Comparison of ENCODE assay signal across 8 mouse cellular contexts in the genomic region with DNA sequence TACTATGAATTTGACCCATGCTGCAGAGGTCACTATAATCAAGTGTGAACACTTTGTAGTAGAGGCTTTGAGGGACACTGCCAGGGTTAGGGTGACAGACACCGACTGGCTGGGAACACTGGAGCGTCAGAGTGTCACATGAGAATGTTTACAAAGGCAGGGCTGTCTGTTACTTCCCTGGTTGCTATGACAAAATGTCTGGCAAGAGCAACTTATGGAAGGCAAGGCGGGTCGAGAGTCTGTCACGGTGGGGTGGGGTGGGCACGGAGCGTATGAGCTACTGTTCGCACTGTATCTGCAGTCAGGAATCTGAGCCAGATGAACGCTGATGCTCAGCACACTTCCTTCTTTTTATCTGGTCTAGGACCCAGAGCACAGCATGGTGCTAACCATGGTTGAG. TPM values are rescaled to one million over a fixed set of nuclear protein-coding genes. Genes with fewer than 3 reads are reported as not detected.
A peak's percentile ranks its signal among the peaks of the same experiment; 100 is the strongest.
DNase-seq lines count a peak whose midpoint lies in the region; ATAC-seq and TF ChIP-seq lines count a peak whose summit lies in the region.

No protein-coding gene starts in this region.

- H3K4me3 ChIP-seq in heart, embryonic 11.5 days (ENCODE audit: low read depth, low read length), result no peak overlapping the region
- no peak overlapping the region for H3K4me3 ChIP-seq in heart, adult 2 months
- H3K4me3 ChIP-seq in liver, embryonic 13.5 days (replicated peaks), result no peak overlapping the region
- no peak overlapping the region for H3K4me3 ChIP-seq in embryonic facial prominence, embryonic 14.5 days (ENCODE audit: low read depth, low read length)

- H3K27me3 ChIP-seq in heart, embryonic 11.5 days (ENCODE audit: control insufficient read depth, insufficient read depth, low read length), result no peaks in the 10 kb centered on the region
- no peaks in the 10 kb centered on the region for H3K27me3 ChIP-seq in heart, adult 2 months (ENCODE audit: control insufficient read depth, insufficient read depth, low read length)
- 0 out of 2 replicates have a peak, but pooled peaks cover 3% of the 10 kb centered on the region for H3K27me3 ChIP-seq in liver, embryonic 13.5 days
- no peaks in the 10 kb centered on the region for H3K27me3 ChIP-seq in embryonic facial prominence, embryonic 14.5 days (replicated peaks; ENCODE audit: control insufficient read depth, insufficient read depth, low read length)

- H3K4me1 ChIP-seq in heart, embryonic 11.5 days (ENCODE audit: control insufficient read depth, insufficient read depth, low read length), result 0 out of 2 replicates have a peak, but pooled peaks cover 4% of the 10 kb centered on the region
- no peaks in the 10 kb centered on the region for H3K4me1 ChIP-seq in heart, adult 2 months (ENCODE audit: control insufficient read depth, insufficient read depth, low read length)
- H3K4me1 ChIP-seq in liver, embryonic 13.5 days (replicated peaks), result no peaks in the 10 kb centered on the region
- H3K4me1 ChIP-seq in embryonic facial prominence, embryonic 14.5 days (ENCODE audit: control insufficient read depth, insufficient read depth, low read length), result no peaks in the 10 kb centered on the region

- TF ChIP-seq CTCF in heart, adult 2 months (IDR thresholded peaks at IDR 0.05), result no peak

- intact Hi-C loops in heart, adult 2 months (cut with DNase I), result loop anchor here (1.0 to 5.0 kb wide), 3 partner anchors 327 to 507 kb away; no protein-coding TSS in a partner anchor

- no peaks in the 10 kb centered on the region for H3K9me3 ChIP-seq in heart, embryonic 11.5 days (replicated peaks; ENCODE audit: control insufficient read depth, low read length)
- no peaks in the 10 kb centered on the region for H3K9me3 ChIP-seq in liver, embryonic 13.5 days (replicated peaks)
- no peaks in the 10 kb centered on the region for H3K9me3 ChIP-seq in embryonic facial prominence, embryonic 14.5 days (ENCODE audit: control insufficient read depth, low read length)

- no peaks in the 10 kb centered on the region for H3K79me2 ChIP-seq in heart, adult 2 months (replicated peaks; ENCODE audit: control insufficient read depth, insufficient read depth, low read length)

- 0 out of 2 replicates have a peak overlapping the region, but pooled peaks have one; percentile 20 for H3K4me2 ChIP-seq in heart, embryonic 11.5 days
- no peak overlapping the region for H3K4me2 ChIP-seq in liver, embryonic 13.5 days
- no peak overlapping the region; the same call in 1 of the 2 replicates for H3K4me2 ChIP-seq in embryonic facial prominence, embryonic 14.5 days (ENCODE audit: low read depth, low read length)

- H3K36me3 ChIP-seq in heart, embryonic 11.5 days (ENCODE audit: control insufficient read depth, insufficient read depth, low read length), result 0 out of 2 replicates have a peak, but pooled peaks cover under 1% of the 10 kb centered on the region
- H3K36me3 ChIP-seq in heart, adult 2 months (ENCODE audit: control insufficient read depth, insufficient read depth, low read length), result no peaks in the 10 kb centered on the region
- H3K36me3 ChIP-seq in liver, embryonic 13.5 days, result no peaks in the 10 kb centered on the region
- no peaks in the 10 kb centered on the region for H3K36me3 ChIP-seq in embryonic facial prominence, embryonic 14.5 days (ENCODE audit: control insufficient read depth, insufficient read depth, low read length)

- no peak for ATAC-seq in heart, embryonic 11.5 days (replicated peaks; ENCODE audit: insufficient number of reproducible peaks, low FRiP score, low TSS enrichment)
- ATAC-seq in liver, embryonic 13.5 days (ENCODE audit: low read depth), result 0 out of 2 replicates have a peak, but pooled peaks have one; percentile 24
- peak; percentile 55 for ATAC-seq in embryonic facial prominence, embryonic 14.5 days (ENCODE audit: low read depth)

- WGBS in heart, embryonic 11.5 days (ENCODE audit: insufficient replicate concordance), result 30% methylated on average over 9 of the region's 9 CpGs
- 34% methylated on average over 9 of the region's 9 CpGs for WGBS in heart, adult 2 months
- 55% methylated on average over 9 of the region's 9 CpGs for WGBS in liver, embryonic 13.5 days (ENCODE audit: insufficient replicate concordance)
- WGBS in embryonic facial prominence, embryonic 14.5 days, result 35% methylated on average over 9 of the region's 9 CpGs

- no peak overlapping the region for H3K27ac ChIP-seq in heart, embryonic 11.5 days (ENCODE audit: low read depth, low read length)
- no peak overlapping the region for H3K27ac ChIP-seq in heart, adult 2 months
- H3K27ac ChIP-seq in liver, embryonic 13.5 days, result no peak overlapping the region
- H3K27ac ChIP-seq in embryonic facial prominence, embryonic 14.5 days (replicated peaks; ENCODE audit: low read depth, low read length), result no peak overlapping the region

- no peak overlapping the region for H3K9ac ChIP-seq in heart, embryonic 11.5 days (ENCODE audit: low read depth, low read length)
- no peak overlapping the region for H3K9ac ChIP-seq in heart, adult 2 months (ENCODE audit: low read depth, low read length)
- H3K9ac ChIP-seq in liver, embryonic 13.5 days, result no peak overlapping the region
- no peak overlapping the region for H3K9ac ChIP-seq in embryonic facial prominence, embryonic 14.5 days (ENCODE audit: low read depth, low read length)

- TF ChIP-seq POLR2A in heart, adult 2 months (IDR thresholded peaks at IDR 0.05; ENCODE audit: insufficient read depth, low read depth, low read length), result no peak

- no peak for DNase-seq in heart, adult 2 months
- no peak for DNase-seq in liver, embryonic 13.5 days
- DNase-seq in liver, result no peak
- peak; percentile 39 for DNase-seq in embryonic facial prominence, embryonic 14.5 days (ENCODE audit: low spot score)
- peak; percentile 55 for DNase-seq in lung, postnatal 10 days
- DNase-seq in adrenal gland, postnatal 10 days, result no peak
- no peak for DNase-seq in left cerebral cortex, adult 8-10 months (ENCODE audit: low spot score in 2 of 2)

- no peak for TF ChIP-seq EP300 in heart, adult 2 months (IDR thresholded peaks at IDR 0.05; ENCODE audit: insufficient read depth, low read depth, low read length)

RNA-seq across cellular contexts. Expression of gene Bhlhe41, which starts 34.7 kb away (rescaled TPM):
- polyA plus RNA-seq in heart, embryonic 11.5 days (2014; fragmentation: Nextera tagmentation; extraction: Ambion mirVana), result 7.6 and 8.5 TPM in 2 replicates
- 10 to 100 TPM; 10.4 to 32.3 TPM for total RNA-seq in heart, adult 2 months (2021)
- 4.7 and 4.9 TPM in 2 replicates for polyA plus RNA-seq in heart, adult 2 months (2012; rRNA removed)
- polyA plus RNA-seq in liver, embryonic 13.5 days (2015; fragmentation: Nextera tagmentation; extraction: Ambion mirVana), result 0.08 TPM in 2 replicates
- polyA plus RNA-seq in embryonic facial prominence, embryonic 14.5 days (2014; fragmentation: Nextera tagmentation; extraction: Ambion mirVana), result 3.0 and 3.3 TPM in 2 replicates
- total RNA-seq in adrenal gland, postnatal 10 days (2021), result 1 to 10 TPM; 3.7 to 5.6 TPM
- 10 to 100 TPM; 53.1 to 72.2 (median 64.1) TPM for total RNA-seq in left cerebral cortex, adult 8-10 months (2022)

Comparison
In these comparisons a context has a peak if more than half of its experiments do, and no peak if none do; other contexts are left out.
1. DNase-seq: peak in embryonic facial prominence, embryonic 14.5 days (single experiment) and lung, postnatal 10 days (single experiment); none in heart, adult 2 months (0 of 2), liver, embryonic 13.5 days (single experiment), liver (single experiment), adrenal gland, postnatal 10 days (single experiment) and left cerebral cortex, adult 8-10 months (0 of 2).